Mouse (Mus musculus) G1E (cell line): ENCODE results near the gene Agbl2. TPM values are rescaled to one million over a fixed set of nuclear protein-coding genes. Genes with fewer than 3 reads are reported as not detected.

ENCODE experiments used
- ATAC-seq: 2 replicates; pipeline ENCODE4 v1.8.0; 2016; ENCODE audit warnings: mild to moderate bottlenecking; ENCODE audit not compliant: insufficient number of reproducible peaks, poor library complexity, low FRiP score, severe bottlenecking; ENCODE audit errors: extremely low read depth
- DNase-seq: peaks from one replicate; pipeline ENCODE4 v3.0.0; 2012; ENCODE audit warnings: low spot score
- H3K27me3 ChIP-seq: 2 replicates; pipeline ENCODE4 v1.6.1; 2012; ENCODE audit warnings: mild to moderate bottlenecking, low read length, inconsistent platforms; ENCODE audit not compliant: insufficient read depth
- H3K36me3 ChIP-seq: replicated peaks from 2 replicates; pipeline ENCODE3; 2012; ENCODE audit warnings: mild to moderate bottlenecking, inconsistent platforms
- H3K4me1 ChIP-seq: 2 replicates; pipeline ENCODE4 v1.6.1; 2012; ENCODE audit warnings: low read depth, low read length, inconsistent platforms, mixed read lengths; ENCODE audit not compliant: insufficient read depth
- H3K4me3 ChIP-seq: 2 replicates; pipeline ENCODE4 v1.5.1; 2012; ENCODE audit warnings: low read depth, mild to moderate bottlenecking, inconsistent platforms, low read length, moderate library complexity, mixed read lengths
- H3K9me3 ChIP-seq: replicated peaks from 2 replicates; pipeline ENCODE4 v1.6.1; 2012; ENCODE audit warnings: inconsistent platforms
- CTCF ChIP-seq: IDR thresholded peaks from 2 replicates; pipeline ENCODE4 v1.5.1; 2012; ENCODE audit warnings: low read depth, low read length, inconsistent platforms, mixed read lengths
- GATA1 ChIP-seq: IDR thresholded peaks from 2 replicates; pipeline ENCODE4 v1.6.1; 2012; ENCODE audit warnings: borderline replicate concordance, low read length, inconsistent platforms, mixed read lengths
- GATA2 ChIP-seq: IDR thresholded peaks from 2 replicates; pipeline ENCODE4 v1.6.1; 2012; ENCODE audit warnings: low read depth, low read length, inconsistent platforms, borderline replicate concordance
- POLR2AphosphoS5 ChIP-seq: IDR thresholded peaks from 2 replicates; pipeline ENCODE4 v1.6.1; 2012; ENCODE audit warnings: low read depth, low read length, inconsistent platforms; ENCODE audit not compliant: insufficient replicate concordance
- TAL1 ChIP-seq: conservative IDR thresholded peaks from 2 replicates; pipeline ENCODE4 v1.6.1; 2012; ENCODE audit warnings: low read depth, low read length, inconsistent platforms, mixed read lengths
- polyA plus RNA-seq: library from polyadenylated mRNA; stranded (reverse); fragments of >175 nt; gene quantifications from 2 replicates; pipeline ENCODE4 v1.2.3, GENCODE M21; 2012
- total RNA-seq, 2 experiments: library from RNA; stranded (forward) in 1 of 2; stranded (reverse) in 1 of 2; fragments of 200-1000 nt in 1 of 2; fragments of >200 nt in 1 of 2; fragmentation: Nextera tagmentation in 1 of 2; gene quantifications; 2 replicates each; pipeline ENCODE4 v1.2.3; 2014 to 2017

The Agbl2 gene
- total and polyA plus RNA-seq, 3 experiments, result 0.11 TPM; not detected in 2

GRCm38 (mm10) chr2:90745740-90746537, 36.6 kb upstream of the Agbl2 start:
- Histone ChIP-seq H3K27me3 (no peaks in the 10 kb centered on the region), H3K9me3 (no peaks in the 10 kb centered on the region; the same call in 1 of the 2 replicates), H3K4me1 (peaks cover 33% of the 10 kb centered on the region), H3K4me3 (peak overlapping the region; percentile 92), H3K36me3 (peaks cover 34% of the 10 kb centered on the region)
- no peak for TF ChIP-seq CTCF
- TF ChIP-seq GATA1, result no peak
- TF ChIP-seq TAL1, result no peak
- no peak for TF ChIP-seq GATA2
- no peak for TF ChIP-seq POLR2AphosphoS5
- ATAC-seq, result no peak
- no peak for DNase-seq

- ATAC-seq (no peak), DNase-seq (peak; percentile 8)
- H3K9me3 ChIP-seq, result no peaks in the 10 kb centered on the region; the same call in 1 of the 2 replicates
- H3K36me3 ChIP-seq, result peaks cover 39% of the 10 kb centered on the region
- no peaks in the 10 kb centered on the region for H3K27me3 ChIP-seq
- no peak for TF ChIP-seq TAL1
- no peak for TF ChIP-seq CTCF
- TF ChIP-seq GATA2, result no peak
- no peak for TF ChIP-seq POLR2AphosphoS5
- no peak for TF ChIP-seq GATA1
- peaks cover 38% of the 10 kb centered on the region for H3K4me1 ChIP-seq
- H3K4me3 ChIP-seq, result peak overlapping the region; percentile 92
Measured at GRCm38 (mm10) chr2:90746538-90746865, 36.0 kb upstream of the Agbl2 start.

- DNase-seq, result no peak
- Histone ChIP-seq H3K4me1 (peaks cover 39% of the 10 kb centered on the region), H3K9me3 (no peaks in the 10 kb centered on the region; the same call in 1 of the 2 replicates), H3K4me3 (peak overlapping the region; percentile 92; the same call in 1 of the 2 replicates), H3K36me3 (peaks cover 40% of the 10 kb centered on the region), H3K27me3 (no peaks in the 10 kb centered on the region)
- no peak for TF ChIP-seq POLR2AphosphoS5
- TF ChIP-seq CTCF, result no peak
- TF ChIP-seq GATA2, result no peak
- TF ChIP-seq TAL1, result no peak
- TF ChIP-seq GATA1, result no peak
- no peak for ATAC-seq
Measured at GRCm38 (mm10) chr2:90747131-90747530, 35.4 kb upstream of the Agbl2 start.

- peaks cover 66% of the 10 kb centered on the region for H3K36me3 ChIP-seq
- no peak overlapping the region; the same call in 1 of the 2 replicates for H3K4me3 ChIP-seq
- H3K27me3 ChIP-seq, result no peaks in the 10 kb centered on the region
- H3K9me3 ChIP-seq, result no peaks in the 10 kb centered on the region; the same call in 1 of the 2 replicates
- TF ChIP-seq GATA2 (no peak), TAL1 (no peak), POLR2AphosphoS5 (no peak), GATA1 (no peak), CTCF (no peak)
- peaks cover 36% of the 10 kb centered on the region for H3K4me1 ChIP-seq
- no peak for DNase-seq
- no peak for ATAC-seq
Measured at GRCm38 (mm10) chr2:90749676-90750459, 32.7 kb upstream of the Agbl2 start.

GRCm38 (mm10) chr2:90753565-90753964, 29.0 kb upstream of the Agbl2 start:
- Histone ChIP-seq H3K27me3 (no peaks in the 10 kb centered on the region), H3K36me3 (peaks cover 89% of the 10 kb centered on the region), H3K9me3 (no peaks in the 10 kb centered on the region), H3K4me3 (no peak overlapping the region), H3K4me1 (peaks cover 29% of the 10 kb centered on the region)
- no peak for TF ChIP-seq GATA1
- TF ChIP-seq TAL1, result no peak
- no peak for TF ChIP-seq CTCF
- TF ChIP-seq GATA2, result no peak
- TF ChIP-seq POLR2AphosphoS5, result no peak
- DNase-seq (no peak), ATAC-seq (no peak)

- Histone ChIP-seq H3K9me3 (no peaks in the 10 kb centered on the region), H3K4me1 (peaks cover 23% of the 10 kb centered on the region), H3K4me3 (no peak overlapping the region), H3K27me3 (no peaks in the 10 kb centered on the region), H3K36me3 (peaks cover 89% of the 10 kb centered on the region)
- TF ChIP-seq TAL1 (no peak), POLR2AphosphoS5 (no peak), GATA2 (no peak), CTCF (no peak), GATA1 (no peak)
- DNase-seq (no peak), ATAC-seq (no peak)
Measured at GRCm38 (mm10) chr2:90754188-90754587, 28.3 kb upstream of the Agbl2 start.
